Mouse (Mus musculus): ENCODE measurements at regions not wholly inside any gene's neighbourhood (a gene's known extent, or its start where the extent isn't known, plus 50 kb on each side); places are given as distances from the start of the nearest gene placed in this dataset.

DNA sequence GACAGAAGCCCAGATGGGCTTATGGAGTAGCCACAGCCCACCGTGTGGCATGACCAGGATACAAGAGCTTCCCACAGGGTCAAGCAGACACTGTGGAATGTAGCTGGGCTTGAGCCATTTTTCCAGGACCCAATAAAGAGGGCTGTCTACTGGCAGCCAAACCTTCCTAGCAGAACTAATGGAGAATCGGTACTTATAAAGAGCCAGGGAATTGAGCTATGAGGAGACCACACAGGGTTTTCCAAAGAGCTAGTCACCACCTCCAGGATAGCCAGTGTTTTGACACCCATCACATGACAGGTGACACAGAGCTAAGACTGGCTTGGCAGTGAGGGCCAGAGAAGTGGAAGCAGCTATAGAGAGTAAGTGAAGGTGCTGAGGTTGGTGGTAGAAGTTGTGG lies 149.9 kb downstream of the Map2k4 start:
- DNase-seq (ENCODE audit: low read depth): no peak

DNA sequence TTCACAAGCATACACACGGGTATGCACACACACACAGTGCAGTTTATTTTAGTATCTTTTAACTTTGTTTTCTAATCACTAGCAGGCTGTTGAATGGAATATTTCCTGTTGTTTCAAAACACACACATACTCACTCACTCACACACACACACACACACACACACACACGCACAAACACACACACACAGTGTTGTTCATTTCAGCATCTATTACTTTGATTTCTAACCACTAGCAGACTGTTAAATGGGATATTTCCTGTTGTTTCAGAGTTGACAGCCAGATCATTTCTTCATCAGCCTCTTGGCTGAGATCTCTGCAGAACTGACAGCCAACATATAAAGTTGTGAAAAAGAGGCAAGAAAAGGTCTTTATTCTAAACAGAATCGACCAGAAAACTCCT lies 150.9 kb downstream of the Map2k4 start:
- DNase-seq (ENCODE audit: low read depth): peak; percentile 43

DNA sequence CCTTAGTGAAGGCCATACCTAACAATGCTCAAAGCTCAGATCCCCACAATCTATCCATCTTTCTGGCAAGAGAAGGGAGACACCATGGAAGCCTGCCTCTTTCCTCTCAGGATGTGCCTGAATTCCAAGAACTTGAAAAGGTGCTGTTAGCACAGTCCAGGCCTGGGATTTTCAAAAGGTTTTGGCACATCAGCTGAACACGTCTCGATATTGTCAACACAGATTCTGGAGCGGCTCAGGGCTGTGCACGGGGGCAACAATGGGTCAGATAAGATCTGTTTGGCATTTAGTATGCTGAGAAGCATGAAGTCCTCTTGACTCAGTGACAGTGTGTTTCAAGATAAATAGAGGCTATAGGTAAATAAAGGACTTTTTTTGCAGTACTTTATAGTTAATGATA lies 152.8 kb downstream of the Map2k4 start:
- DNase-seq (ENCODE audit: low read depth): no peak

GRCm38 (mm10) chr11:65631164-65631563 lies 156.9 kb downstream of the Map2k4 start:
- no peak for DNase-seq (ENCODE audit: low read depth)

- DNase-seq (ENCODE audit: low read depth): no peak
These were observed 157.7 kb downstream of the Map2k4 start for GRCm38 (mm10) chr11:65630436-65630835.

GRCm38 (mm10) chr11:65629320-65629719 lies 158.8 kb downstream of the Map2k4 start:
- DNase-seq (ENCODE audit: low read depth): no peak

DNA sequence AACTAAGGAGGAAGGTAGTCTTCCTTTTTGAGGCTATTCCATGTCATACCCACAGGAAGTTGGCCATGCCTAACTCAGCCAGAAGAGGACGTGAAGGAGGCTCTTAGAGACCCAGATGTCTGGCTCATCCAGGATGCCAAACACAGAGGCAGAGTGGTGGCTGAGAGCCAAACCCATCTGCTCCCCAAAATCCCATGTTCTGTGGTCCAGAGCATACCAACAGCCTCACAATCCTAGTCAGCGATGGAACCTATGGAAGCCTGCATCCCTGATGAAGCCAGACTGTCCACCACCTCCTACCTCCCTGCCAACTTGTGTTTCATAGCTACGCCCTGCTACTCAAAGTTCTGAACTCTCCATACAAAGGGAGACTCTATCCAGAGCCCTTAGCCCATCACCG lies 169.1 kb downstream of the Map2k4 start:
- DNase-seq (ENCODE audit: low read depth): no peak

DNA sequence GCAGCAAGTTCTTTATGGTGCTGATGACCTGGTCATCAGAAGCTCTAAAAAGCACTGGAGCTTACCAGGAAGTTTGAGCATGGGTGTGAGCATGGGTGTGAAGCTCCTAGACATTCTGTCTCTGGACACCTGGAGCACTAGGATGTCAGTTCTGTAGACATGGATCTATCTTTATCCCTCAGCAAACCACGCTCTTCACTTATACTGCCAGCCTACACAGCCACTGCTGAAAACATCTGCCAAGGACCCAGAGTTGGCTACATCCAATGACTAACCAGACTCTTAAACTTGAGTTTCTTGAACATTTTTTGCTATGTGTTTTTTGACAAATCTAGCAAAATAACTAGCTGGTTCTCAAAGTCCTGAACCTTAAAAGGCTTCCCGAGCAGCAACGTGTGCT lies 177.6 kb downstream of the Map2k4 start:
- no peak for DNase-seq (ENCODE audit: low read depth)

- DNase-seq (ENCODE audit: low read depth): peak; percentile 65
These were observed 179.0 kb downstream of the Map2k4 start for GRCm38 (mm10) chr11:65609056-65609455.

- no peak for DNase-seq (ENCODE audit: low read depth)
These were observed 190.6 kb downstream of the Map2k4 start for GRCm38 (mm10) chr11:65597298-65598076.

DNA sequence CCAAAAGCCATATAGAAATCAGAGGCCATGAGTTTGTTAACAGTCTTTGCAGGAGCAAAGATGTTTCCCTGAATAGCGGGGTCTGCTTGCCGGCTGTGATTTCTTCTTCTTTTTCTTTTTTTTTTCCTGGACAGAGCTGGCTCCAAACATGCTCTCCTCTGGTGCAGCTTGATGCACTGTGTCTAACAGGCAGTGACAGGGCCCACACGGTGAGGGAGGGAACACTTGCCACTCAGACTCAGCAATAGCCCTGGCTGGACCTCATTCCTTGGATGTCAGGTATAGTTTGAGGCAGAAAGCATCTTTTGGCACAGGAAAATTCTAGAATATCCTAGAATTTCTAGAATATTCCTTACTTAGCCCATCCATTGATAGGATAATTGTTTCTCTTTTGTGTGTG lies 199.6 kb downstream of the Map2k4 start:
- DNase-seq (ENCODE audit: low read depth): no peak

DNA sequence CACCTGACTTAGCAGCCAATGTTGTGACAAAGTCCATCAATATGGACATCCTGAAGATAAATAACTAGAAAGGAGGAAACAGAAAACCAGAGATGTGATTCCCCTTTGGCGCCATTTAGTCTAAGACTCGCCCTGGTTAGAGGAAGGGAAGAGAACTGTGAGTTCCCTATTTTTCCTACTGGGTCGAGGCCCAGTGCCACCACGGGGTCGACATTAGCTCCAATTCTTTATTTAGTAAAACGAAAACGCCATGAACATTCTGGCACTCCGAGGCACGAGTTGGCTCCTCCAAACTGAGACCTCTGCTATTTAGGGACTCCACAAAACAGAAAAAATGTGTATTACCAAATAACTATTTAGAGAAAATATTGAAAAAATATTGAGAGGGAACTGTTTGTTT lies 220.3 kb downstream of the Map2k4 start:
- no peak for DNase-seq (ENCODE audit: low read depth)

DNA sequence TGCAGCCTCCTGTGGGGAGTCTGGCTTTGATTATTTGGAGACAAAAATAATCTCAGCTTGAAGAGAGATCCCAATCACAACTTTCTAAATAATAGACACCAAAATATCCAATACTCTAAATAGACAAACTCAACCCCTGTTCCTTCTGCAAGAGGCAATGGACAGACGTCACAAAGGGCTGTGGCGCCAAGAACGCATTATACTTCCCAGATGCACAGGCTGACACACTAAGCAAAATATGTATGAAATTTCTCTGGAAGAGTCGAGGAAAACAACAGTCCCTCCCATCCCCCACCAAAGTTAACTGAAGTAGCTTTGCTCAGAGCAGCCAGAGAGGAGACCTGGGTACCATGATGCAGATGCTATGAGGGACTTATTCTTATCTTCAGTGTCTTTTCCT lies 229.9 kb downstream of the Map2k4 start:
- no peak for DNase-seq (ENCODE audit: low read depth)

DNA sequence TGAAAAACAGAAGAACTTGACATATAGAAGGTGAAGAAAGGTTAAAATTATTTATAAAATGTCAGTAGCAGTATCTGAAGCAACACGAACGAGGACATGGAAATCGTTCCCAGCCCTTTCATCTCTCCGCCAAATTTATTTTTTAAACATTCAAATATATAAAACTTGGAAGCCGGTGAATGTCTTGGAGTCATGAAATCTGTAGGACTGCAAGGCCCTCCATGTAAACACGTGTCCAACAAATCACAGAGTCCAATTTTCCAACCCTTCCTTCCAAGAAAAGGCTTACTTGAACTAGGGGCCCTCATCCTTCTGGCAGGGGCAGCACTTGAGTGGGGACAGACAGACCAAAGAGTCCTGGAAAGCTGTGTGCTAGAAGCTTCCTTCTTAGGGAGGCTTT lies 237.0 kb downstream of the Map2k4 start:
- no peak for DNase-seq (ENCODE audit: low read depth)

DNA sequence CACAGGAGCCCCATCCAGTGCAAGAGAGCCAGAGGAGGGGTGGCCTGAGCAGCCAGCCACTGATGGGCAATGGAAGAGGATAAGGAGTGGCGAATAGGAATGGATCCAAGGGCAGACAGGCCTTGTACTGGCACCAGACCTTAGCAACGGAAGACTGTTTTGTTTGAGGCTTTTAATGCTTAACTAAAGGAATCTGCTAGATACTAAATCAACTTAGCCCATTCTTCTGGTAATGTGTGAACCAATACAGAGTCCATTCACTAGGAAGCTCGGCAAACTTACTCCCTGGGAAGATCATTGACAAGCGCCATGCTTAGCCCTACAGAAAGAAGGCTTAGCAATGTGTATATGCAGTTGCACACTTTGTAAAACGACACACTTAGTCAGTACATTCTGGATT lies 243.8 kb downstream of the Map2k4 start:
- no peak for DNase-seq (ENCODE audit: low read depth)

DNA sequence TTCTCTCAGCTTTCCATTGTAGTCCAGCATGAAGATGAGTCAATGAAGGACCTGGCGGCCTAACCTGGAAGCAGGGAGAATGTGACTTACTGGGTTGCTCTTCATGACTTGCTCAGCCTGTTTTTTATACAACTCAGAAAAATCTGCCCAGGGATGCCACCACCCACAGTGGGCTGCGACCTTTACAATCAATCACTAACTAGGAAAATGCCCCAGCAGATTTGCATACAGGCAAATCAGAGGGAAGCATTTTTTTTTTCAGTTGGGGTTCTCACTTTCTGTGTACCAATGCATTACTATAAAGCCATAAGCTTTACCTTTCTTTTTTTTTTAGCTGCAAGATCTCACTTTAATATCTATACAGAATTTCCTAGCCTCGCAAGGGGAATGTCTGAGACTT lies 244.5 kb downstream of the Map2k4 start:
- no peak for DNase-seq (ENCODE audit: low read depth)

DNA sequence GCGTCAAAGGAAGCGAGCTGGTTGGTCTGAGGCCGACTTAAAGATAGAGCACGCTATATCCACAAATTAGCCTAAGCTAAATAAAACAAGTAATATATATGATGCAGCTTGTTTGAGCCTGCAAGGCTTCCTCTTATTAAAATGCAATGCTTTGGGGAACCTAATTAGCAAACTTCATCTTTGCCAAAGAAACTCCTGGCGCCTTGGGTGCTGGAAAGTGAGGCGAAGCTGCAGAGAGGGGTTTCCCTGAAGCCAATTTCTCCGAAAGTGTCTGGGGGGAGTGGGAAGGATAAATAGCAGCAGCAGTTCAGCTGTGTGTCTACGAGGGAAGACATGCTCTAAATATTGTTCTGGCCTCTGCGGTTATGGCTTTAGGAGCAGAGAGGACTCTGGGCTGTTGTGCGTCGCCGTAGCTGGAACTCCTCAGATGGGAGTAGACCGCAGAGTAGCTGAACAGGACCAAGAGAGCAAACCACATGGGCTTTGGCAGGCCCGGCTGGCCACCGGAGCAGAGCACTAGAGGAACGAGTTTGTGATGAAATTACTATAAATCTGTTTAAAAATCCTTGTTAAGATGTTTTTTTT lies 251.0 kb downstream of the Map2k4 start:
- DNase-seq (ENCODE audit: low read depth): no peak

DNA sequence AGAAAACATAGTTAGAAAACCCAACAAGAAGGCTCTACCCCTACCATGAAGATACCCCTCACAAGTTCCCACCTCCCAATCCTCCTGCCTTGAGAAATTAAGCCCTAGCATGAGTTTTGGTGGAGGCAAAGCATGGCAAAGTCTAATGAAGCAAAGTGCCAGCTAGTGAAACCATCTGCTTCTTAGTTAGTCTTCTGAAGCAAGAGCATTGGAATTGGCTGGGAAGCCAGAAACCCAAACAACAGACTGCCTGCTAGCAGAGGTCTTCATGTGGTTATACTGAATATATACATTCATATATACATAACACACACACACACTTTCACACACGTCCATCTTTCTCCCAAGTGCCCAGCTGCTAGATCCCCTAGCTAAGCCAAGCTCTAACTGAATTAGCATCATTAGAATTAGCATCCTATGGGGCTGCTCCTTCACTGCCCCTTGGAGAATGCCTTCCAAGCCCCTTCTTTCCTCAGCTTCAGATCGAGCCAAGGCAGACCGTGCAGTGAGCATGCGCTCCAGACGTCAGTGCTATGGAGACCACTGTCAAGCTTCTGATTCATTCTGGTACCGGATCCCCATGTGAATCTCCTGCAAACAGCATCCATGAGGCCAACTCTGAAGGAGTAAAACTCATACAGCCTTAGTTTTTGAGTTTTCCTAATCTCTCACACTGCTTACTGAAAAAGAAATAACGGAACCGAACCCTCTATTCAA lies 252.2 kb downstream of the Map2k4 start:
- no peak for DNase-seq (ENCODE audit: low read depth)

GRCm38 (mm10) chr11:65530744-65531143 lies 257.4 kb downstream of the Map2k4 start:
- DNase-seq (ENCODE audit: low read depth): no peak

DNA sequence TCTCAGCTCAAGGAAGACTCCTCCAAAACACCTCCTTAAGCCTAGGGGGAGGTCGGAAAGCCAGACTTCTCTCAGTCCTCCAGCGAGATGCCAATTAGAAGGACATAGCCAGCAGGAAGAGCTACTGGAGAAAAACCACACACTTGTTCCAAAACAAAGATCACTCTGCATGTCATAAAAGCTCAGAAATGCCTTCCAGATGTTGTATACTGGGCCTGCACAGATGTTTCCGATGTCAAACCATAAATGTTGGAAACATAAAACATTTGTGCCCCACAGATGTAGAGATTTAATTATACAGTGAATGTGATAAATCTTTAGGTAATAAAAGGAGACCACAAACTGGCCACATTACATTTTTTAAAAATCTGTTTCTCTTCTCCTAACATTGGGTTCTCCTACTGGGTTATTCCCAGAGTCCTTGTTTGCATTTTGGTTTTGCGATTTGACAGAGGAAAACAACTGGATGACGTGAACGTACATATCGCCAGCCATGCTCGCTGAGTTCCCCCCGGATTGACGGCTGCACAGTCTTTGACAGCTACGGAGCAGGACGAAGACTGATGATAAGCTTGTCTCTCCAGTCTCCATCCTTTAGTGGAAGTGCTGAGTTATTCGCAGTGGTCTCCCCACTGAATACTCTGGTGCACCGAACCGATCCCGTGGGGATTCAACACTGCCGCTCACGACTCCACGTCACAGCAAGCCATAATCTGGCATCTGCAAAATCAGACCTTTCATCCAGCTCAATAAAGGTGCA lies 235.5 kb upstream of the Myocd start:
- no peak for DNase-seq (ENCODE audit: low read depth)

DNA sequence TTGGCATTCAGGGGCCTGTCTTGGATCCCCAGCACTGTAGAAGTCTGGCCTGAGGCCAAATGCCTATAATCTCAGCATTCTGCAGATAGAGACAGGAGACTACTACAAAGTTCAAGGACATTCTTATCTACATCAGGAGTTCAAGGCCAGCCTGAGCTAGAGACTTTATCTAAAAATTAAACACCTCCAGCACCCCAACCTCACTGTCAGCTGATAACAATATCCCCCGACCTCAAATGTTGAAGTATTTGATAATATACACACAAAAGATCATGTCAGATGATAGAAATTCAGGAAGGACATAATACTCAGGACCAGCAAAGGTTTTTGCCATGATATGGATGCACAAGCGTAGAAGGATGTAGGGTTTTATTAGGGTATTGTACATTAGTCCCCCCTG lies 228.2 kb upstream of the Myocd start:
- no peak for DNase-seq (ENCODE audit: low read depth)

GRCm38 (mm10) chr11:65497415-65497814 lies 227.6 kb upstream of the Myocd start:
- DNase-seq (ENCODE audit: low read depth): no peak

GRCm38 (mm10) chr11:65495034-65495433 lies 225.2 kb upstream of the Myocd start:
- DNase-seq (ENCODE audit: low read depth): peak; percentile 27
